Mouse (Mus musculus) left cerebral cortex, postnatal 4 days (tissue): ENCODE measurements at regions not wholly inside any gene's neighbourhood (a gene's known extent, or its start where the extent isn't known, plus 50 kb on each side); places are given as distances from the start of the nearest gene placed in this dataset.
"Not testable (repeated sequence)": the region's sequence is repeated elsewhere in the genome, so short reads cannot be mapped to it uniquely, and the experiment has no call there.

Experiments used
- DNase-seq: peaks from one replicate; pipeline ENCODE4 v3.0.0-alpha.2; 2022
- intact Hi-C: fragments of 180-260 bp; cut with DNase I; formaldehyde crosslinking; loops from one replicate; pipeline ENCODE4 v1.15.1; 2025

DNA sequence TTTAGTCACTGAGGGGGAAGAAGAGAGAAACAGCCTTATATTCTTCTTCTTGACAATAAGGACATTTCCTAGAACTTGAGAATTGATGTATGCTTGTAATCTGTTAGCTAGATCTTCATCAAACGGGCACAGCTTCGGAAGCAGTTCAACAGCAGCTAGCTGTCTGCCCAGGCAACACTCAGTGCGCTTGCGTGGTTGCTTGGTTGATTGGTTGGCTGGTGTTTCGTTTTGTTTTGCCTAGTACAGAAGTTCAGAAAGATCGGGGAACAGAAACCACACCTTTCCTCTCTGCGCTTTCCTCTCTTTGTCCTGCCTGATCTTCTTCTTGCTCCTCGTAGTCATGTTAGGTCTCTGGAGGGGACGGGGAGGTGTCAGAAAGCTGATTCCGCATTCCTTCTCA is 212.2 kb upstream of the Pmfbp1 start:
- intact Hi-C loops = no loop called here
- DNase-seq = no peak

DNA sequence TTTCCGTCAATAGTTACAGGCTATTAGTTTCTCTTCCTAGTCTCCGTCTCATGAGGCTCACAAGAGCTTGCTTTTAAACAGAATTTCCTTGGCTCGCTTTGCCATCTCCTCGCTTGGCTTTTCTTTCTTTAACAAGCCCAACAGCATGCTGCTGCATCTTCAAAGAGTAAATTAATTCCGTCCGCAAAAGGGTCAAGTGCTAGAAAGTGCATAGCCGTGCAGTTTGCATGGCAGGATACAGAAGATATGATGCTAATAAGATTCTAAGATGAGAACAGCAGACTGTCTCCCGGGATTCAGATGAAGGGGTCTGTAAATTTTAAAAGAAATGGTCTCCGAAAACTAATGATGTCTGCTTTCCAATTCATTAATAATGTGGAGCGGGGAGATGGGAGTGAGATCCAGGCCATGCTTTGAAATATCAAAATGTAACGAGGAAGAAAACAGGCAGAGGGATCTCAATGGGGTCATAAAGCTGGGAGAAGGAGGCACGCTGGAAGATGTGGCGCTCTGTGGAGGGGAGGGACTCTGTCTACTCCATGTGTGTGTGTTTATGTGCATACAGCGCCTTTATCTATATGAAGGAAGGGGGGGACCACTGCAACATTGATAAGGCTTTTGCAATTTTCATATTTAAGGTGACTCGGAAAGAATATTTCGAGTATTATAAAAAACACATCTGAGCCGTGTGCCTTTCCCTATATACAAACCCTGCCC is 183.0 kb upstream of the Pmfbp1 start:
- intact Hi-C loops = no loop called here
- DNase-seq = no peak

DNA sequence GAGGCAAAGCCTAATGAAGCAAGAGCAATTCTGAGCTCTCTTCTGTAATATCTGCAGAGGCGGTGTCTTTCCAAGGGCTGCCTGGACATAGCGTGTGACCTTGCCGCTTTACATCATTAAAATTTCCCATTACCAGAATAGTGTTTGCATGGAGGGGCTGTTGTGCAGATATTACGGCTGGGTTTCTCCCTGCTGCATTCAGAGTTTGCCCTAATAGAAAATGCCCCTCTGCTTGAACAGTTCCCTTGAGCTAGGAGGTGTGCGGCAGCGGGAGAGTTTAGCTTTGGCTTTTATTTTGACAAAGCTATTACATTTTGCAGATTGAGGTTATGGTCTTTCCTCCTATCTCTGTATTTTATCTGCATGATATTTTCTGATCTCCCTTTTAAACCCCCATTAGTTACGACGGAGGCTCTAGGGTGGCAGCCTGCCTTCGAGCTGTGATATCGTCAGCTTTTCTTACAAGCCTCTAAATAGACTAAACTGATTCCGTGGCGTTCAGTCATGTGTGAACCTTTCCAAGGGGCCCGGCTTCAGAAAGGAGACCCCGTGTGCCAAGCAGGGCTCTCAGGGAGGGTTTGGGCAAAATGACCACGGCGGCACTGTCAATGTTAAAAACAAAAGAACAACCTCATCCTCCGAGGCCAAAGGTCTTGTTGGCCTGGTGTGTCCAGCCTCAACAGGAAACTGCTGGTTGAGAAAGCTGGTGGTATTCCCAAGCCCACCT is 182.2 kb upstream of the Pmfbp1 start:
- no peak for DNase-seq
- intact Hi-C loops = no loop called here

- no peak for DNase-seq
- intact Hi-C loops = no loop called here
These were observed 181.1 kb upstream of the Pmfbp1 start for GRCm38 (mm10) chr8:109312731-109313130.

DNA sequence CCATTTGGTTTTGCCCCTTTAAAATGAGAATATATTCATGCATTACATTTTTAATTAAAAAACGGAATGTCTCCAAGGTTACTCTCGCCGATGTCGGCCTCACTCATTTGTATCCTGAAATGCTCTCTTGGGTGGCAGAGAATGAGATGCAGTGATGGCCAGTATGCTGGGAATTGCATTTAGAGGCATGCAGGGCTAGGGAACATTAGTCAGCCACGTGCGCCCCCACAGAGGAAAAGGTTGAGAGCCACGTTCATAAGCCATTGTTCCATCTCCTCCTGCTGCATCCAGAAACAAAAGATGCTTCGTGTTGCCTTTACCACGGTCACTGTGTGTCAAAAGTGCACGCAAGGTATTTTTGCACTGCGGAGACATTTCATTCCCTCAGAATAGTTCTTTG is 172.9 kb upstream of the Pmfbp1 start:
- no peak for DNase-seq
- intact Hi-C loops = no loop called here

DNA sequence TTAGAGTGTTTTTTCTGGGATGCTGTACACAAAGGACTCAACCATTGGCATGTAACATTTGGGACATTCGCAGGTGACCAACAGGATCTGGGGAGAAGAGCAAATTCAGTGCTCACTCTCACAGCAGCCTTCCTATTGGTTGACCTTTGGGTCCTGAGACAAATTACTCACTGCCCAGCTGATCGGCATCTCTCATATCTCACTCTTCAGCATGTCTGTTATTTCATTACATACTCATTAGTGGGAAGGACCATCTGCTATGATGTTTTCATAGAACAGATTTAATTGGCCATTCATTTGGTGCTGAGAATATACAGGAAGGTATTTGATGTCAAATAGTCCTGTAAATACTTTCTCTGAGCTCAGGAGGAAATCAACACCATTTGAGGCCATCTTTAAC is 170.5 kb upstream of the Pmfbp1 start:
- intact Hi-C loops = no loop called here
- DNase-seq = no peak

DNA sequence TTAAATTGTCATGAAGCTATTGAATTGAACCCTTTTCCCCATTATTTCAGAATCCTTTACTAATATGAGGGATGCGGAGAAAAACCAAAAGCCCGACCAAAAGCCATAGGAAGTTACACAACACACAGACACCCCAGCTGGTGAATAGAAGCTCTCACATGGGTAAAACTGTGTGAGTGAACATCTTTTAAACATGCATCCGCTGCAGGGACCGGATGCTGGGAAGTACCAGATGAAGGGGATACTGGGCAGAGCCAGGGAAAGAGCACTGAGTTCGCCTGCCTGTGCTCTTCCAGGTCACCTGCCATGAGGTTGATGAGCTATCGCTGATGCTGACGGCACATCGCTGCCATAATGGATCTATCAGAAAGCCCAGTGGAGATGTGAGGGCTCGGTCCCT is 169.6 kb upstream of the Pmfbp1 start:
- intact Hi-C loops = no loop called here
- no peak for DNase-seq

- no peak for DNase-seq
- intact Hi-C loops = no loop called here
These were observed 157.6 kb upstream of the Pmfbp1 start for GRCm38 (mm10) chr8:109336203-109336602.

- DNase-seq = no peak
These were observed 155.5 kb upstream of the Pmfbp1 start for GRCm38 (mm10) chr8:109338220-109338835.

DNA sequence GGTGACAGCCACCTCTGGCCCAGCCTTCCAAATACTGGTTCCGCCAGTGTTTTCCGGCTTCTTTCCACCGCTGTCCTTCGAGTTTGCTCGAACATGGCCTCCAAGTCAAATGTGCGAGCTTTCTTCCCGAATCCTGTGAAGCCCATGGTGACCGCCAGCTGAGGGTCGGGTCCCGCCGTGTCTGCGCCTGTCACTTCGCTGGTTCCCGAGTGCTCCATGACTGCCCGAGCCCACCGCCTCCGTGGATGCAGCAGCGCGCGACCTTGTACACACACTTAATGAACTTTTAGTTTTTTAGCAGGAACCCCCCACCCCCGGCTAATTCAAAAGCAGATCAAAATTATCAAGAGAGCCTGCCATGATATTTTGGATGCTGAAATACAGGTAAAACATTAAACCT is 153.2 kb upstream of the Pmfbp1 start:
- intact Hi-C loops, DNase-seq: not testable (repeated sequence)

More at GRCm38 (mm10) chr8:109338220-109338835, 155.5 kb upstream of the Pmfbp1 start:
- intact Hi-C loops = no loop called here

DNA sequence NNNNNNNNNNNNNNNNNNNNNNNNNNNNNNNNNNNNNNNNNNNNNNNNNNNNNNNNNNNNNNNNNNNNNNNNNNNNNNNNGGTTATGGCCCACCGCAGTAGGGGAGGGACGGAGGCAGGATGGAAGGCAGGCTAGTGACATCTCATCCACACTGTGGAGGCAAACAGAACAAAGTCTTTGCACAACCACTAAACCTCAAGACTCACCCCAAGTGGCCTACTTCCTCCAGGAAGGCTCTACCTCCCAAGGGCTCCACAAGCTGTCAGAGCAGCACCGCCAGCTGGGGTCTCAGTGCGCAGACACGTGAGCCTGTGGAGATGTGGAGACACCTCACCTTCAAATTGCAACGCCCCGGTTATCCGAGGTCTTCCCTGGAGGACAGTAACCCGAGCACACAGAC is 138.7 kb upstream of the Pmfbp1 start:
- no peak for DNase-seq
- intact Hi-C loops = loop anchor here (10.0 kb wide), 1 partner anchor 60 kb away; no protein-coding TSS in a partner anchor

DNA sequence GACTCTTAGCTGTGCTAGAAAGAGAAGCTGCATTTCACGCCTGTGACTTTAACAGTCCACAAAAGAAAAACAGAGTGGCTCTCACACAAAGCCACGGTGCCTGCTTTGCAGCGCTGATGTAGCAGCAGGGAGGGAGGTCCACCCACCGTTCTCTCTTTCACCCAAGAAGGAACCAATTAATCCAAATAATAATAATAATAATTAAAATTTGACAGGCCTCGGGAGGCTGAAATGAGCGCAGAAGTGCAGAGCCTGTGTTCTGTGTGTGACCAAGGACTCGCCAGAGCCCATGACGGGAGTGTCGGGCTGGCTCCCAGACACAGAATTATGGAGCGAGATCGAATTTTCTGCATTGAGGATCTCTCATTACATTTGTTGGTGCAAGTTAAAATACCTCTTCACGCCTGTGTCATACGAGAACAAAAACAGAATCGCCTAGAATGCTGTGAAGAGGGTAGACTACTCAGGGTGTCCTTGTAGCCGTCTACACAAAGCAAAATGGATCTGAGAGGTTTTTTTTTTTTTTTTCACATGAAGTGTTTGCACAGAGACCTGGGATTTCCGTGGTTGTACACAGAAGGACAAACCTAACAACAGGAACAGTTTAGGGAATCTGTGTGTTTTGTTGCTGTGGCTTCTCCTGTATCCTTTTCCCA is 134.3 kb upstream of the Pmfbp1 start:
- intact Hi-C loops = loop anchor here (5.0 to 10.0 kb wide), 2 partner anchors 55 to 112 kb away; no protein-coding TSS in a partner anchor
- peak; percentile 5 for DNase-seq

DNA sequence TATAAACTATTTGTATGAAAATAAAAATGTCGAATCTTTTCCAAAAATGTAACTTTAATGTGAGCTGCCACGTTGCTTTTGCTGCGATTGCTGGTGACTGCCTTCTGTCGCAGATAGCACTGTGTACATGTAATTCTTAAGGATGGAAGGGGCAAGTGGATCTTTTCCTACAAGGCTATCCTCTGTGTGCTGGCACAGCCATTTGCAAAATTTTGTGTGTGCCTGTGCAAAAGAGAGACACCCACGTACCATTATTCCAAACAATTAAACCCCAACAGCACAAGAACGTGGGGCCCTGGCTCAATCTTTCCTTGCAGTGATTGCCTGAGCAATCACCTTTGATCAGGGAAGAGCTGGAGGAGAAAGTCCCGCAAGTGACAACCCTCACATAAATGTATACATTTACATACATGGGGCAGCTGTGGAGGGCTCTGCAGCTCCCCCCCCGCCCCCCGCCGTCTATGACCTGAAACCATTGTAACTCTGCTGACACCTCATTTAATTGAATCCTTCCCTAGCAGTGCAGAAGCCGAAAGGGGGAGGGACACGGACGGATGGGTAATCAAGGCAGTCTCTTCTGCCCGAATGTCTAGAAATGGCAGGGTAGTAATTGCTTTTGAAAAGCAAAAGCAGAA is 133.6 kb upstream of the Pmfbp1 start:
- no peak for DNase-seq
- intact Hi-C loops = loop anchor here (5.0 kb wide), 1 partner anchor 113 kb away; no protein-coding TSS in a partner anchor

DNA sequence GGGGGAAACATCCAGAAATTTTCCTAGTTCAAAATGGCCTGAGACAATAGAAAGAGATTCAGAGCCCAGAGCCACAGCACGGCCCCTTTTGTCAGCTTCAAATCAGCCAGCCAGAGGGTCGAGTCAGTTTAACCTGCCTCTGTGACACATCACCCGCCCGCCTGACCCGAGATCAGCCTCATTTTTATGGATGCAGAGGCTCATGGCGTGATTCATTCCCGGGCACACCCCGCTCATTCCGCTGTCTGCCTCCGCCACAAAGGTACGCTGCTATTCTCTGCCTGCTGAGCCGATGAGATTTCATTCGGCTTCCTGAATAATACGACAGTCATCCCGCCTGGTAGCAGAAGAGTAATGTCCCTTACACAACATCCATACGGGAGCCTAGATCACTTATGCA is 132.9 kb upstream of the Pmfbp1 start:
- DNase-seq = peak; percentile 22
- intact Hi-C loops = loop anchor here (5.0 kb wide), 1 partner anchor 114 kb away; no protein-coding TSS in a partner anchor

DNA sequence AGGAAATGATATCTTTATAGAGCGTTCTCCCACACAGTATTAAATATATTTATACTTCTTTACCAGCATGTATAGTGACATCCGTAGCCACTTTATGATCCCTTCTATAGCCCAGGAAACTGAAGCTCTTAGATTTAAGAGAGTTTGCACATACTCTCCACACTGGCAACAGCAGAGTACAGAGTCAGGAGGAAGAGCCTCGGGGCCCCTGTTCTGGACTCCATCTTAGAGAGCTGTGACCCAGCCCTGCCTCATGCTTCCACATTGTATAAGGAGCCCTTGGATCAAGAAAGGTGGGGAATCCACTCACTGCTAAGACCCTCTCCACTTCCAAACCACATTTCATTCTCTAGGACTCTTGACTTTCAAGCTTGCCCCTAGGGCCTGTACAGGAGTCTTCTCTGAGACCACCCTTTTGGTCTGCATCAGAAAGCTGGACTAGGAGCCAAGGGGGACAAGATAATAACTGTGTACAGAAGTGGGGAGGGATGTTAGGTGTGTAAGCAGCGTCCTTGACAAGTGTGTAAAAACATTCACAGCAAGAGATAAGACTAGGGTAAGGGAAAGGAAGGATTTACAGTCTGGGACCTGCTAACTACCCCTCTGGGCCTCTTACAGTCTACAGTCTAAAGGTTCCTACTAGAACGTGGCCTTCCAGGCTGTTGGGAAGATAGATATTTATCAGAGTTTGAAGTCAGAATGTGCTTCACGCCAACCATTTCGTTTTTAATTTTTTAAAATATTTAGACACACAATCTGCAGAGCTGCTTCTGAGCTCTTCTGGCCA is 132.1 kb upstream of the Pmfbp1 start:
- intact Hi-C loops = loop anchor here (5.0 kb wide), 1 partner anchor 114 kb away; no protein-coding TSS in a partner anchor
- DNase-seq = no peak

DNA sequence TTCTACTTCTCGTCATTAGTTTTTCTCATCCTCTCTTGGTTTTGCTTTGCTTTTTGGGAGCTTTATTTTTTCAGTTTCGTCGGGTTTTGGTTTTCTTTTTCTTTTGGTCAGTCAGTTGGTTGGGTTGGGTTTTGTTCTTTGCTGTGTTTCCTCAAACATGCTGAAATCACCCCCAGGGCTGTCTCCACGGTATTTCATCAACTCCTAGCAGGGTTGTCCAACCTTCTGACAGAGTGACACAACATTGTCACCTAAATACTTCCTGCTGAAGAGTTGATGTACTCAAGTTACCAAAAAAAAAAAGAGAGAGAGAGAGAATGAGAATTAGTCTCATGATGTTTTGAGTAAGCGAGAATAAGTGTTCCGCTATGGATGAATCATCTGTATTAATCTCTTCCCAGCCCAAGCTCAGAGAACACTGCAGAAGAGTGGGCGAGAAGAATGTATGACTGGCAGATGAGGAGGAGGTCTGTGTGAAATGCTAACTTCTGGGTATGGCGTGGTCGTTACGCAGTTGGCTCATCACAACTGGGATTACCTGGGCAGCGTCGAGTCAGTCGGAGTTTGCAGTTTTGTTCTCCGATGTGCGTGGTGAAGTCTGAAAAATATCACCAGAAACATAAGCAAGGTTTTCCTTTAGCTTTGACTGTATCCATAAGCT is 130.5 kb upstream of the Pmfbp1 start:
- DNase-seq = no peak
- intact Hi-C loops = loop anchor here (5.0 kb wide), 1 partner anchor 116 kb away; no protein-coding TSS in a partner anchor

DNA sequence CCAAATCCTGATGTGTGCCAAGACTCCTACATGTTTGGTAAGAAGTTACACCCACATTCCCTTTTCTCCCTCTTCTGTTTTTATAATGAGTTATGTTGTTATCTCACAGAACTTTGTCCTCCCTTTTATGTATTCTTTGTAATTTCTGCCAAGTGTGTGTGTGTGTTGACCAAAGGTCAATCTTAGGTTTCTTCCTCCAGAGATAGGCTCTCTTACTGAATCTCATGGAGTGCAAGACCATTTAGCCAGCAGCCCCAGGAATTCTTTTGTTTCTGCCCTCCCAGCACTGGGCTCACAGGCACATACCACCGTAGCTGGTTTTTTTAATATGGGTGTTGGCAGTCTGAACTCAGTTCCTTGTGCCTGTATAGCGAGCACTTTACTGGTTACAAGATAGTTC is 119.8 kb upstream of the Pmfbp1 start:
- DNase-seq = no peak
- intact Hi-C loops = no loop called here

DNA sequence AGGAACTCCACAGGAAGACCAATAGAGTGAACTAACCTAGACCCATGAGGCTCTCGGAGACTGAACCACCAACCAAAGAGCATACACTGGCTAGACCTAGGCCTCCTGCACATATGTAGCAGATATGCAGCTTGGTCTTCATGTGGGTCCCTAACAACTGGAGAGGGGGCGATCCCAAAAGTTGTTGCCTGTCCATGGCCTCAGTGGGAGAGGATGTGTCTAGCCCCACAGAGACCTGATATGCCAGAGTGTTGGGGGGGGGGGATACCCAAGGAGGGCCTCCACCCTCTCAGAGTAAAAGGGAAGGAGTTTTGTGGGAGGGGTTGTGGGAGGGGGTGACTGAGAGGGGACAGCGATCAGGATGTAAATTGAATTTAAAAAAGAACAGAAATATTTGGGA is 108.9 kb upstream of the Pmfbp1 start:
- intact Hi-C loops = no loop called here
- DNase-seq = no peak

- intact Hi-C loops = no loop called here
These were observed 98.5 kb upstream of the Pmfbp1 start for GRCm38 (mm10) chr8:109395133-109395855.

More at GRCm38 (mm10) chr8:109395133-109395855, 98.5 kb upstream of the Pmfbp1 start:
- no peak for DNase-seq
